Mouse (Mus musculus) CD4-positive naive resting alpha-beta T cell, adult 57 days (primary cell): ENCODE data around the gene Kcnc4. TPM values are rescaled to one million over a fixed set of nuclear protein-coding genes. Genes with fewer than 3 reads are reported as not detected.

Experiments used
- total RNA-seq: library from RNA; stranded (reverse); gene quantifications from one replicate; pipeline ENCODE4 v1.2.4, GENCODE M21; 2023

Gene Kcnc4
- not detected for total RNA-seq

GRCm38 (mm10) chr3:107459196-107459772 is at the start of gene Kcnc4:
TSS of gene Kcnc4 (minus strand) at chr3:107459552.

Other genes starting within 250 kb of the Kcnc4 start
- gene Cym, start 237.8 kb downstream of the Kcnc4 start, total RNA-seq, result 0.80 TPM
- gene A630076J17Rik, start 228.9 kb downstream of the Kcnc4 start, total RNA-seq, result not detected
- not detected for gene Prok1, start 219.8 kb downstream of the Kcnc4 start, total RNA-seq
- gene Lamtor5, start 180.7 kb downstream of the Kcnc4 start, total RNA-seq, result 37.0 TPM
- 0.53 TPM for gene Slc16a4, start 168.3 kb downstream of the Kcnc4 start, total RNA-seq
- 48.5 TPM for gene Rbm15, start 125.9 kb downstream of the Kcnc4 start, total RNA-seq
- gene Slc6a17, start 58.5 kb upstream of the Kcnc4 start, total RNA-seq, result not detected
- not detected for gene Ubl4b, start 95.5 kb upstream of the Kcnc4 start, total RNA-seq
- not detected for gene Alx3, start 135.5 kb upstream of the Kcnc4 start, total RNA-seq
- not detected for gene Gm10961, start 171.8 kb upstream of the Kcnc4 start, total RNA-seq
- gene Strip1, start 172.1 kb upstream of the Kcnc4 start, total RNA-seq, result 53.1 TPM
- 71.0 TPM for gene Ahcyl1, start 237.0 kb upstream of the Kcnc4 start, total RNA-seq